Mouse (Mus musculus): ENCODE results near the gene Chd4. TPM values are rescaled to one million over a fixed set of nuclear protein-coding genes. Genes with fewer than 3 reads are reported as not detected.

Chd4 gene
- polyA plus RNA-seq, 1 experiment = 42.5 TPM

DNA sequence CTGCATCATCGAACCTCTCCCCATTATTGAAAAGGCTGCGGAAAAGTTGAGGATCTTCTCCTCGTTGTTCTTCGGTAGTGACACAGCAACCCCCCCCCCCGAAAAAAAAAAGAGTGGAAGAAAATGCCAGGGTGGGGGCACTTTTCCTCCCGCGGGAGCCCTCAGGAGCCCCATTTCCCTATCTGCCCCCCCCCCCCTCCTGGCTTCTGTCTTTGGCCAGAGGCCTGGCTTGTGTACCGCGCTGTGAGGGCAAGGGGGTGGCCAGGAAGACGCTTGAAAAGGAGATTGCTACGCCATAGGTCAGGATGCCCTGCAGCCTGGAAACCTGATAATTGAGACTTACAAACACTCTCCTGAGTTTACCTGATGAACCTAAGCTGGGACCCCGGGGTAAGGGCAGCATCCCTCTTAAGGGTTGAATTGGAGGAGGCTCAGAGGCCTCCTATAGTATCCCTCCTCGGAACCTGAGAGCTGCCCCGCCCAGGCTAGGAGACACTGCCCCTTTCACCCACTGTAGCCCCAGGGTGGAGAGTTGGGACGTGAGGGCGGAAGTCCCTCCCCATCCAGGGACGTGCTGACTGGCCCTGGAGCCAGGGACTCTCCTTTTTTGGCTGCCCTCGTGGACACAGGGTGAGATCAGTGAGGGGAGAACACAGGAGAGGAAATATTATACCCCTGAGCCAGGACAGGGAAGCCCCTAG, 70.4 kb downstream of the Chd4 start, which contains the start of gene Gapdh:
Gene Gapdh, minus strand, starts transcription at position 417 of the 701 bp plus-strand sequence.
- TF ChIP-seq POLR2A (IDR thresholded peaks at IDR 0.05; ENCODE audit: control insufficient read depth, low read depth, low read length) (peak; percentile 66; the same call in 1 of the 2 replicates), CTCF (IDR thresholded peaks at IDR 0.05; ENCODE audit: control insufficient read depth, insufficient read depth, insufficient replicate concordance, low read depth, low read length) (no peak)
- H3K4me1 ChIP-seq (ENCODE audit: control insufficient read depth, insufficient read depth, low read length) = peaks cover 22% of the 10 kb centered on the region
- no peaks in the 10 kb centered on the region for H3K27me3 ChIP-seq (ENCODE audit: control insufficient read depth, insufficient read depth, low read length)
- H3K27ac ChIP-seq (ENCODE audit: control insufficient read depth, insufficient read depth, low read depth, low read length) = peak within 1 kb of the TSS; percentile 83
- peak within 1 kb of the TSS; percentile 89 for H3K4me3 ChIP-seq (ENCODE audit: control insufficient read depth, low read depth, low read length)
- peaks cover 4% of the 10 kb centered on the region for H3K36me3 ChIP-seq (ENCODE audit: control insufficient read depth, insufficient read depth, low read length)

GRCm38 (mm10) chr6:125166861-125167650, 71.3 kb downstream of the Chd4 start:
- no peak overlapping the region for H3K4me3 ChIP-seq (ENCODE audit: control insufficient read depth, low read depth, low read length)
- TF ChIP-seq POLR2A (IDR thresholded peaks at IDR 0.05; ENCODE audit: control insufficient read depth, low read depth, low read length) (no peak), CTCF (IDR thresholded peaks at IDR 0.05; ENCODE audit: control insufficient read depth, insufficient read depth, insufficient replicate concordance, low read depth, low read length) (no peak)
- H3K27me3 ChIP-seq (ENCODE audit: control insufficient read depth, insufficient read depth, low read length) = no peaks in the 10 kb centered on the region
- H3K36me3 ChIP-seq (ENCODE audit: control insufficient read depth, insufficient read depth, low read length) = peaks cover 7% of the 10 kb centered on the region
- peaks cover 22% of the 10 kb centered on the region for H3K4me1 ChIP-seq (ENCODE audit: control insufficient read depth, insufficient read depth, low read length)
- H3K27ac ChIP-seq (ENCODE audit: control insufficient read depth, insufficient read depth, low read depth, low read length) = peak overlapping the region; percentile 83

DNA sequence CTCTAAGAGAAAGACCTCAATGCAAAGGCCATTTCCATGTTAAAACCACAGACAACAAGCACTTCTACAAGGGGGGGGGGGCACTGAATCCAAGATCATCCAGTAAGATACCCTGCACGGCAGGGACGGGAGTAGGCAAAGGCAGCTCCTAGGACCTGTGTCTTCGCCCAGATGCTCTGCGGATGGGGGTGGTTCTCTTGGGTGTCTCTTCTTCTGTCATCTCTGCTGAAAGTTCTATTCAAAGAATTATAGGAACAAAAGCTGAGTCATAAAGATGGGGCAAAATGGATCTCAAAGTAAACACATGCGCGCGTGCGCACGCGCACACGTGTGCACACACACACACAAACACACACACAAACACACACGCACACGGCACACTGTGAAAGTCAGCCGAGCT, 72.3 kb downstream of the Chd4 start:
- Histone ChIP-seq H3K4me3 (ENCODE audit: control insufficient read depth, low read depth, low read length) (no peak overlapping the region), H3K27ac (ENCODE audit: control insufficient read depth, insufficient read depth, low read depth, low read length) (no peak overlapping the region)
- TF ChIP-seq POLR2A (IDR thresholded peaks at IDR 0.05; ENCODE audit: control insufficient read depth, low read depth, low read length) (no peak), CTCF (IDR thresholded peaks at IDR 0.05; ENCODE audit: control insufficient read depth, insufficient read depth, insufficient replicate concordance, low read depth, low read length) (no peak)

GRCm38 (mm10) chr6:125170194-125170593, 74.4 kb downstream of the Chd4 start:
- TF ChIP-seq POLR2A (IDR thresholded peaks at IDR 0.05; ENCODE audit: control insufficient read depth, low read depth, low read length) = no peak
- TF ChIP-seq CTCF (IDR thresholded peaks at IDR 0.05; ENCODE audit: control insufficient read depth, insufficient read depth, insufficient replicate concordance, low read depth, low read length) = no peak
- no peak overlapping the region for H3K4me3 ChIP-seq (ENCODE audit: control insufficient read depth, low read depth, low read length)
- H3K27me3 ChIP-seq (ENCODE audit: control insufficient read depth, insufficient read depth, low read length) = no peaks in the 10 kb centered on the region
- peaks cover 9% of the 10 kb centered on the region for H3K4me1 ChIP-seq (ENCODE audit: control insufficient read depth, insufficient read depth, low read length)
- peaks cover 7% of the 10 kb centered on the region for H3K36me3 ChIP-seq (ENCODE audit: control insufficient read depth, insufficient read depth, low read length)
- no peak overlapping the region for H3K27ac ChIP-seq (ENCODE audit: control insufficient read depth, insufficient read depth, low read depth, low read length)

More for the DNA sequence above, 72.3 kb downstream of the Chd4 start:
- Histone ChIP-seq H3K27me3 (ENCODE audit: control insufficient read depth, insufficient read depth, low read length) (no peaks in the 10 kb centered on the region), H3K4me1 (ENCODE audit: control insufficient read depth, insufficient read depth, low read length) (peaks cover 22% of the 10 kb centered on the region), H3K36me3 (ENCODE audit: control insufficient read depth, insufficient read depth, low read length) (peaks cover 7% of the 10 kb centered on the region)

DNA sequence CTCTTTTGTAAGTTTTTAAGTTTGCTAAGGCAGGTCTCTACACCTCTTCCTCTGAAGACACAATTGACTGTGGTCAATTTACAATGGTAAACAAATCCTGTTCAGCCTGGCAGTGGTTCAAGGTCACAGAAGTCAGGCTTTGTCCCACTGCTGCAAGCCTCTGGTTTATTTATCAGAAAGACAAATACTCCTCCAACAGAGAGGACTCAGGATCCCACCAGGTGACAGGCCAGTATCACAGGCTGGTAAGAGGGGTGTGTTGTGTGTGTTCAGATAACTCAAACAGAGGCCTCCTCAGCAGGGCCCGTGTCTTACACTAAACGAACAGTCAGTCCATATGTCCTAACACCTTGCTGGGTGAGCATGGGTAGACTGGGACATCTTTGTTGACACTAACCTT, 76.7 kb downstream of the Chd4 start:
- TF ChIP-seq CTCF (IDR thresholded peaks at IDR 0.05; ENCODE audit: control insufficient read depth, insufficient read depth, insufficient replicate concordance, low read depth, low read length) (no peak), POLR2A (IDR thresholded peaks at IDR 0.05; ENCODE audit: control insufficient read depth, low read depth, low read length) (no peak)
- Histone ChIP-seq H3K36me3 (ENCODE audit: control insufficient read depth, insufficient read depth, low read length) (peaks cover 8% of the 10 kb centered on the region), H3K4me1 (ENCODE audit: control insufficient read depth, insufficient read depth, low read length) (no peaks in the 10 kb centered on the region), H3K4me3 (ENCODE audit: control insufficient read depth, low read depth, low read length) (no peak overlapping the region), H3K27me3 (ENCODE audit: control insufficient read depth, insufficient read depth, low read length) (no peaks in the 10 kb centered on the region), H3K27ac (ENCODE audit: control insufficient read depth, insufficient read depth, low read depth, low read length) (peak overlapping the region; percentile 39)

GRCm38 (mm10) chr6:125173256-125173655, 77.5 kb downstream of the Chd4 start:
- H3K4me3 ChIP-seq (ENCODE audit: control insufficient read depth, low read depth, low read length) = no peak overlapping the region
- no peaks in the 10 kb centered on the region for H3K4me1 ChIP-seq (ENCODE audit: control insufficient read depth, insufficient read depth, low read length)
- H3K27ac ChIP-seq (ENCODE audit: control insufficient read depth, insufficient read depth, low read depth, low read length) = no peak overlapping the region
- no peak for TF ChIP-seq CTCF (IDR thresholded peaks at IDR 0.05; ENCODE audit: control insufficient read depth, insufficient read depth, insufficient replicate concordance, low read depth, low read length)
- no peak for TF ChIP-seq POLR2A (IDR thresholded peaks at IDR 0.05; ENCODE audit: control insufficient read depth, low read depth, low read length)
- H3K36me3 ChIP-seq (ENCODE audit: control insufficient read depth, insufficient read depth, low read length) = peaks cover 10% of the 10 kb centered on the region
- H3K27me3 ChIP-seq (ENCODE audit: control insufficient read depth, insufficient read depth, low read length) = no peaks in the 10 kb centered on the region

DNA sequence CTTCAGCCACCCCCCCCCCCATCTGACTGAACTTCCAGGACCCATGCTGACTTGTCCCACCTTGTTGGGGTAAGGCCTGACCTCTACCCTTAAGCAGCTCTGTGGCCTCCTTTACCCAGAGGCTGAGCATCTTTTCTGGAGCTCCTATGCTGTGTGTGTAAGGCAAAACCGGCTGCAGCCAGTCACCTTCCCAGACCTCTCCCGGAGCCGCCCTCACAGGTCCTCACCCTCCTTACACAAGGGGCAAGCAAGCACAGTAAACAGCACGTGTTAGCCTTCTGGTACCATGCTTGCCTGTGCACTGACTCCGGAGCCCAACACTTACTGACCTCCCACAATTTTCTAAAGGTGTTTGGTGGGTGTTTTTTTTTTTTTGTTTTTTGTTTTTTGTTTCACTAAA, 79.7 kb downstream of the Chd4 start:
- Histone ChIP-seq H3K36me3 (ENCODE audit: control insufficient read depth, insufficient read depth, low read length) (peaks cover 11% of the 10 kb centered on the region), H3K4me1 (ENCODE audit: control insufficient read depth, insufficient read depth, low read length) (no peaks in the 10 kb centered on the region), H3K27me3 (ENCODE audit: control insufficient read depth, insufficient read depth, low read length) (no peaks in the 10 kb centered on the region), H3K4me3 (ENCODE audit: control insufficient read depth, low read depth, low read length) (no peak overlapping the region), H3K27ac (ENCODE audit: control insufficient read depth, insufficient read depth, low read depth, low read length) (peak overlapping the region; percentile 20; the same call in 1 of the 2 replicates)
- TF ChIP-seq POLR2A (IDR thresholded peaks at IDR 0.05; ENCODE audit: control insufficient read depth, low read depth, low read length) (no peak), CTCF (IDR thresholded peaks at IDR 0.05; ENCODE audit: control insufficient read depth, insufficient read depth, insufficient replicate concordance, low read depth, low read length) (no peak)
